Mouse (Mus musculus): ENCODE data around the gene D030056L22Rik.

The D030056L22Rik gene

DNA sequence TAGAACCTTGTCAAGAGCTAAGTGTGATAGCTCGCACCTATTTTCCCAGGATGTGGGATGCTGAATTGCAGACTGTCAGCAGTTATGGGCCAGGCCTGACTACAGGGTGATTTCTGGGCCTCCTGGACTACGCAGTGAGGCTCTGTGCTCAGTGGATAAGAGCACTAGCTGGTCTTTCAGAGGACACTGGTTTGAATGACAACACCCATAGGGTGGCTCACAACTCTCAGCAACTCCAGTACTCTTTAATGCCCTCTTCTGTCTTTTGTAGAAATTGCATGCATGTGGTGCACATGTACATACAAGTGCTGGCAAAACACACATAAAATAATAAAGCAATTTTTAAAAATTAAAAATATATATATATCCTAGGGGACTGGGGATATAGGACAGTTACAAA, 12.2 kb downstream of the D030056L22Rik start:
- in situ Hi-C loops (cut with MboI, MseI), result loop anchor here in 1 of 2 experiments (10.0 kb wide), 1 partner anchor 110 kb away; no protein-coding TSS in a partner anchor

DNA sequence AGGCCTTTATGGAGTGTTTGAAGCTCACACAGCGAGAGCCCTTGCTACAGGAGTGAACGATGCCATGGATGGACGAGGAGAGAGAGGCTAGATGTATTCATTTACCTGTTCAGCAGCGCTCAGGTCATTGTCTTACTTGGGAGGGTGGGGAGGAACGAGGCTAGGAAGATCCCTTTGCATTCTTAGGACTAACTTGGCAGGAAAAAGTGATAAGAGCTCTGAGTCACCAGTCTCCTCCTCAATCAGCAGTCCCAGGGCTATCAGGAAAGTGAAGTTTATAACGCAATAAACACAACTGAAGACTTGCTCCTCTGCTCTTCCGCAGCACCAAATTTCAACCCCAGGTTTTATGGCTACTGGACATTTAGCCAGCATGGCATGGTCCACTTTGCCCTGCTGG, 17.3 kb downstream of the D030056L22Rik start:
- in situ Hi-C loops (cut with MboI, MseI), result no loop called here

DNA sequence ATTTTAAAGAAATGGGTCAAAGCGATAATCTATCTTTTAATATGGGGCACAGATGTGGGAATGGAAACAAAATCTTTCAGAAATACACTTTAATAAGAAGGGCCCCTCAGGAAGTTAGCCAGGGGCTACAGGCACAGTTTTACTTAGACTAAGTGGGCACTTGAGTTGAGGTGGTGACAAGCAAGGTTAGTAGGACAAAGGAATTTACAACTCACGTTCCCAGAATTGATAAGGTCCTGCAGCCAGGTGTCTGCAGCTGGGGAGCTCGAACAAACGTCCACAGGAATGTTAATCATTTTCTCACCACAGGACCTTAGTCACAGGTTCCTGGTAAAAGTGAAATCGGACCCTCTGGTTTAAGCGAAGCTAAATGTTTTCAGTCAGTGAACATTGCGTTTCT, 18.1 kb downstream of the D030056L22Rik start:
- in situ Hi-C loops (cut with MboI, MseI), result no loop called here

DNA sequence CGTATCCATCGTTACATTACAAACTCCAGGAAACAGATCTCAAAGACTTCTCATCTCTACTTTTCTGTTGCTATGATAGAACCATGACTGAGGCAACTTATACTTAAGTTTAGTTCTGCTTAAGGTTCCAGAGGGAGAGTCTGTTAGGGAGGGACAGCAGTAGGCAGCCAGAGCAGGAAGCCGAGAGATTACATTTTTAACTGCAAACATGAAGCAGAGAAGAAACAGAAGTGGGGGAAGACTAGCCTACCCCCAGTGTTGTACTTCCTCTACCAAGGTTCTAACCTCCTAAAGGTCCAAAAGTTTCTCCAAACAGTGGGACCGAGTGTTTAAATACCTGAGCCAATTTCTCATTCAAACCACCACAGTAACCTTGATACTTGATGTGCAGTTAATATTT, 22.9 kb downstream of the D030056L22Rik start:
- in situ Hi-C loops (cut with MboI, MseI), result no loop called here

GRCm38 (mm10) chr19:18739146-18739545, 26.2 kb downstream of the D030056L22Rik start:
- in situ Hi-C loops (cut with MboI, MseI), result no loop called here

GRCm38 (mm10) chr19:18743946-18744345, 31.0 kb downstream of the D030056L22Rik start:
- in situ Hi-C loops (cut with MboI, MseI), result loop anchor here (5.0 to 10.0 kb wide), 2 partner anchors 1359 to 1477 kb away; no protein-coding TSS in a partner anchor

- in situ Hi-C loops (cut with MboI, MseI), result loop anchor here in 1 of 2 experiments (5.0 to 10.0 kb wide), 2 partner anchors 1362 to 1479 kb away; no protein-coding TSS in a partner anchor
Measured at GRCm38 (mm10) chr19:18746576-18747340, 33.8 kb downstream of the D030056L22Rik start.

GRCm38 (mm10) chr19:18747379-18747778, 34.4 kb downstream of the D030056L22Rik start:
- in situ Hi-C loops (cut with MboI, MseI), result loop anchor here in 1 of 2 experiments (5.0 to 10.0 kb wide), 2 partner anchors 1363 to 1480 kb away; no protein-coding TSS in a partner anchor

DNA sequence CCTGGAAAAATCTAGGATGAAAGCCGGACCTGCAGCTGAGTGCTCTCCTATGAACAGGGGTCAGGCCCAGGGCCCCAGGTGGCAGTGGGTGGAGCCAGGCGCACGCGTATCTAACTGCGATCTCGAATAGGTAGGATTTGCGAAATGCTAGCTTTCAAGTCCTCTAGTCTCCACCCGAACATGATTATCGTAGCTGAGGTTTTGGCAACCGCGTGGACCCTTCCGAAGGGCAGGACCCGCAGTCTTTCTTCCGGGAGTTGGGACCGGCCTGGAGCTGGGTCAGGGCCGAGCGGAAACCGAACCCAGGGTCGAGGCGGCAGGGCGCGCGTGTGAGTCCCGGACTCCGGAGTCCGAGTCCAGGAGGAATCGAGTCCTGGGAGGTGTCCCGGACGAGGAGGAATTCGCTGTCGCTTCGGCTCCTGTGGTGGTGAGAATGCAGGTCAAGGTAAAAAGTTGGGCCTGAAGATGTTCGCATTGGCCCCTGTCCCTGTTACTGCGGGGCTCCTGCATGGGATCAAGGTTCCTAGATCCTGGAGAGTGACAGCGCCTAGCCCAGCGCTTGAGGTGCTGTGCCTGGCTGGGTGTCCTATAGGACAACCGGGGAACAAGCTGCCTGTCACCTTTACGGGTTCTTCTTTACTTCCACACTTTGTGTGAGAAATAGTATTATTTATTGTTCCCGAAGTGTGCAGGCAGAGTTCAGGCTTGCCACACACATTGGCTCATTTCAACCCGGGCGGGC, 36.8 kb downstream of the D030056L22Rik start, which contains the start of gene Trpm6:
Gene Trpm6, plus strand, starts transcription at position 386 of the 742 bp plus-strand sequence.
- in situ Hi-C loops (cut with MboI, MseI), result loop anchor here in 1 of 2 experiments (5.0 to 10.0 kb wide), 2 partner anchors 1365 to 1482 kb away; no protein-coding TSS in a partner anchor

GRCm38 (mm10) chr19:18757191-18757590, 44.2 kb downstream of the D030056L22Rik start:
- in situ Hi-C loops (cut with MboI, MseI), result no loop called here

- in situ Hi-C loops (cut with MboI, MseI), result no loop called here
Measured at GRCm38 (mm10) chr19:18757706-18758105, 44.7 kb downstream of the D030056L22Rik start.

DNA sequence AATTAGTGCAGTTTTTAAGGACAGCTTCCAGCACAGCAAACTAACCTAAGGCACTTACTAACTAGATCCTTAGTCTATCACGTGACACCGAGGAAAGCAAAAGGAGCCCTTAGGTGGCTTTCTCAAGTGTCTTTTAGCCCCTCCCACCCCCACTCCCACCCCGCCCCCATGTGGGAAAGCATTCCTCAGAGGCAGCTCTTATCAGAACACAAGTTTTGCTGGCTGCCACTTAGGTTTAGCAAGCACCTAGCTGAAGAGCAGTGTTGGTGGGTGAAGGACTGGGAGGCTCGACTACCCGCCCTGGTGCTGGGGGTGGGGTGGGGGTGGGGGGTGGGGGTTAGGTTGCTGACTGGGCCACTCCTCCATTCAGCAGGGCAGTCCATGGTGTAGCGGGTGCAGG, 45.3 kb downstream of the D030056L22Rik start:
- in situ Hi-C loops (cut with MboI, MseI), result no loop called here

DNA sequence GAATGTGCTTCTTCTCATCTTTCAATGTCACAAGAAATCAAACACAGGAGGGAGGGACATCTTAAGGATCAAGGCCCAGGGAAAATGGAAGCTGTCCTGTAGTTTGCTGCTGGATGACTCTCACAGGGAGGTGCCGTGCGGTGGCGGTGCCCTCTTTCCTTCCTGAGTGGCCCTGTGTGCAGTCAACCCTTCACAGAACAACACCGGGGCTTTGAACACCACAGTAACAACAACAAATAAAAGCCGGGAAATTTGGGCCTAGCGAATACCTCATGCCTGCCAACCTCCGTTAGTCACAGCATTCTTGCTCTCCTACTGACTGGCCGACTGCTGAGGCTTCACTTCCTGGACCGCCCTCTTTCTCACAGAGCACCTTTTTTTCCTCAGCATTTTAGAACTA, 45.9 kb downstream of the D030056L22Rik start:
- in situ Hi-C loops (cut with MboI, MseI), result no loop called here

- in situ Hi-C loops (cut with MboI, MseI), result no loop called here
Measured at GRCm38 (mm10) chr19:18766399-18766798, 53.4 kb downstream of the D030056L22Rik start.

Data from T-helper 17 cell (primary cell).